Mouse (Mus musculus): ENCODE measurements around the gene P2ry12. TPM values are rescaled to one million over a fixed set of nuclear protein-coding genes. Genes with fewer than 3 reads are reported as not detected.
A peak's percentile ranks its signal among the peaks of the same experiment; 100 is the strongest.

Gene P2ry12
- polyA plus RNA-seq, 1 experiment from 2014 or later, result 1.2 TPM

GRCm38 (mm10) chr3:59248031-59248430, 14.6 kb downstream of the P2ry12 start:
- TF ChIP-seq CTCF (IDR thresholded peaks at IDR 0.05; ENCODE audit: low read depth), result no peak
- Histone ChIP-seq H3K36me3 (ENCODE audit: insufficient read depth, low read length) (no peaks in the 10 kb centered on the region), H3K9me3 (replicated peaks; ENCODE audit: low read length) (no peaks in the 10 kb centered on the region), H3K27me3 (ENCODE audit: insufficient read depth, low read length) (no peaks in the 10 kb centered on the region), H3K4me3 (replicated peaks; ENCODE audit: low read depth, low read length) (no peak overlapping the region), H3K27ac (no peak overlapping the region), H3K9ac (ENCODE audit: low read depth, low read length) (no peak overlapping the region), H3K4me1 (replicated peaks; ENCODE audit: insufficient read depth, low read length) (no peaks in the 10 kb centered on the region), H3K4me2 (ENCODE audit: low read length) (no peak overlapping the region)
- no peak for DNase-seq (ENCODE audit: low spot score)
- WGBS, result 86% methylated on average over 6 of the region's 6 CpGs
- ATAC-seq (replicated peaks; ENCODE audit: low FRiP score, low read depth), result no peak

DNA sequence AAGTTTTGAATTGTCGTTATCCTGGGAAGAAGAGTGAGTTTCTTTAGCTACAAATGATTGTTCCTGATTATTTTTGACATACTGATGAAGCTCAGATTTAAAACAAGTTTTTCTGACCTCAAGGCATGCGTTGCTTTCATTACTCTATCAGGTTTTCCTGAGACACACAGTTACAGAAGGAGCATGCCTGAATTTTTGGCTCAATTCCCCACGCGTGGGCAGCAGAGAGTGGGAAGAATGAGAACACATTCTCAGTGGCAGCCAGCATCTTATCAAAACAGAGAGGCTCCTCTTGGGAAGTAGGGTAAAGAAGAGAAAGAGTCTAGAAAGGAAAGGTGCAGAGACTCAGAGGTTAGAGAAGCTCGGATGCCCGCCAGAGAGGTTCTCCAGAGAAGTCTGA, 19.3 kb downstream of the P2ry12 start:
- no peak overlapping the region for H3K4me3 ChIP-seq (replicated peaks; ENCODE audit: low read depth, low read length)
- no peak for DNase-seq (ENCODE audit: low spot score)
- WGBS, result 51% methylated on average over 6 of the region's 6 CpGs
- no peaks in the 10 kb centered on the region for H3K27me3 ChIP-seq (ENCODE audit: insufficient read depth, low read length)
- H3K9ac ChIP-seq (ENCODE audit: low read depth, low read length), result no peak overlapping the region
- no peak for TF ChIP-seq CTCF (IDR thresholded peaks at IDR 0.05; ENCODE audit: low read depth)
- no peaks in the 10 kb centered on the region for H3K4me1 ChIP-seq (replicated peaks; ENCODE audit: insufficient read depth, low read length)
- H3K27ac ChIP-seq, result no peak overlapping the region
- ATAC-seq (replicated peaks; ENCODE audit: low FRiP score, low read depth), result no peak
- H3K4me2 ChIP-seq (ENCODE audit: low read length), result no peak overlapping the region
- H3K36me3 ChIP-seq (ENCODE audit: insufficient read depth, low read length), result no peaks in the 10 kb centered on the region
- H3K9me3 ChIP-seq (replicated peaks; ENCODE audit: low read length), result no peaks in the 10 kb centered on the region

GRCm38 (mm10) chr3:59234878-59235277, 27.8 kb downstream of the P2ry12 start:
- DNase-seq (ENCODE audit: low spot score), result no peak
- Histone ChIP-seq H3K4me3 (replicated peaks; ENCODE audit: low read depth, low read length) (no peak overlapping the region), H3K4me2 (ENCODE audit: low read length) (no peak overlapping the region), H3K36me3 (ENCODE audit: insufficient read depth, low read length) (no peaks in the 10 kb centered on the region), H3K9ac (ENCODE audit: low read depth, low read length) (no peak overlapping the region), H3K4me1 (replicated peaks; ENCODE audit: insufficient read depth, low read length) (no peaks in the 10 kb centered on the region), H3K27ac (no peak overlapping the region), H3K27me3 (ENCODE audit: insufficient read depth, low read length) (no peaks in the 10 kb centered on the region), H3K9me3 (replicated peaks; ENCODE audit: low read length) (no peaks in the 10 kb centered on the region)
- TF ChIP-seq CTCF (IDR thresholded peaks at IDR 0.05; ENCODE audit: low read depth), result no peak
- WGBS, result 75% methylated on average over 5 of the region's 5 CpGs
- ATAC-seq (replicated peaks; ENCODE audit: low FRiP score, low read depth), result no peak

DNA sequence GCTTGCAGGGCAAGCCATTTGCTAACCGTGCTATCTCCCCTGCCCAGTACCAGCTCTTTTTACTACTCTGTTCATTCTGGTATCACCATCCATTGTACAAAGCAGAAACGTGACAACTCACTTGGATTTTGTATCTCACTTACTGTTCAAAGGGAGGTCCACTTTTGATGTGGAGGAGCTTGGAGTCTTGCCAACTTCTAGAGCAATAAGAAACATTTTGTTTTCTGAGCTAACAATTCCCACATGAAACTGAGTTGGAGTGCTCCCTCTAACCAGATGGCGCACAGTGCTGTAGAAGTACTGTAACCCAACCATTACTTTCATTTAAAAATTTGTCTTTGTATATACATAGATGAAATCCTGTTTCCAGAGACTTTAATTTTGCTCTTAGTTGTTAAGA, 31.8 kb downstream of the P2ry12 start:
- Histone ChIP-seq H3K9me3 (replicated peaks; ENCODE audit: low read length) (no peaks in the 10 kb centered on the region), H3K4me2 (ENCODE audit: low read length) (no peak overlapping the region), H3K4me1 (replicated peaks; ENCODE audit: insufficient read depth, low read length) (no peaks in the 10 kb centered on the region; the same call in 1 of the 2 replicates), H3K27ac (no peak overlapping the region), H3K9ac (ENCODE audit: low read depth, low read length) (no peak overlapping the region), H3K4me3 (replicated peaks; ENCODE audit: low read depth, low read length) (no peak overlapping the region), H3K36me3 (ENCODE audit: insufficient read depth, low read length) (no peaks in the 10 kb centered on the region), H3K27me3 (ENCODE audit: insufficient read depth, low read length) (no peaks in the 10 kb centered on the region)
- ATAC-seq (replicated peaks; ENCODE audit: low FRiP score, low read depth) (no peak), DNase-seq (ENCODE audit: low spot score) (peak; percentile 16)
- TF ChIP-seq CTCF (IDR thresholded peaks at IDR 0.05; ENCODE audit: low read depth), result no peak
- WGBS, result 74% methylated on average over 3 of the region's 3 CpGs

DNA sequence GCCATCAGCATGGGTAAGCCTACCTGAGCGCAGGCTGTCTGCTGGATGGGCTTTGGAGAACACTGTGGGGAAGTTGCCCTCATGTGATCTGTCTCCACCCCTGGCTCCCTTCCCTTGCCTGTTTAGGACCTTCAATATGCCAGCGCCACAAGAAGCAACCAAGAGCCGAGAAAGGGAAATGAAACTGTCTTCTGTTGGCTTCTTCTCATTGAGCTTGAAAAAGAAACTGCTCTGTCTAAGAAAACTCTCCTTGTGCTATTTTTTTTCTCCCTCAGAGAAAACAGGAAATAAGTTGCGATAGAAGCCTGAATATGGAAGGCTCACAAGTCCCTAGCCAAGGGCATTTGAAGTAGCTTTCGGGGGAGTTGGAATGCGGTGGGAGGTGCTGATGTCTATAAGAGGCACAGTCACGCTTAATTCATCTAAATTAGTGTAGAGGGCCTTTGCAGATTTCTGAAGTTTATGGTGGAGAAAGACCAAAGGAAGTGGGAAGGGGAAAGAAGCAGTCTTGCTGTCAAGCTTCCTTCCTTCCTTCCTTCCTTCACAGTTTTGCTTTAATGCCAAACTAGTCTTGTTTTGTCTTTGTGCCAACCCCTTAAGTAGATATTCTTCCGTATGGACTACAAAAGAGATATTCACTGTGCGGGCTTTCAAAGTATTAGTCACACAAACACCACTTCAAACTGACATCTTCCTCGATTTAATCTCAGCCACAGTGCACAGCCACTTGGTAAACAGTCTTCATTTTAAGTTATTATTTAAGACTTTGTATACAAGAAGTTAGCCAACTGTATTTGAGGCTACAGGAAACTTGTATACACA, 33.7 kb downstream of the P2ry12 start:
- H3K4me1 ChIP-seq (replicated peaks; ENCODE audit: insufficient read depth, low read length), result no peaks in the 10 kb centered on the region; the same call in 1 of the 2 replicates
- no peak overlapping the region for H3K4me3 ChIP-seq (replicated peaks; ENCODE audit: low read depth, low read length)
- H3K27ac ChIP-seq, result peak overlapping the region; percentile 83
- no peaks in the 10 kb centered on the region for H3K9me3 ChIP-seq (replicated peaks; ENCODE audit: low read length)
- H3K4me2 ChIP-seq (ENCODE audit: low read length), result peak overlapping the region; percentile 27
- peak; percentile 89 for DNase-seq (ENCODE audit: low spot score)
- no peaks in the 10 kb centered on the region for H3K27me3 ChIP-seq (ENCODE audit: insufficient read depth, low read length)
- H3K9ac ChIP-seq (ENCODE audit: low read depth, low read length), result no peak overlapping the region
- 38% methylated on average over 10 of the region's 10 CpGs for WGBS
- peak; percentile 36; the same call in 1 of the 2 replicates for ATAC-seq (replicated peaks; ENCODE audit: low FRiP score, low read depth)
- no peaks in the 10 kb centered on the region for H3K36me3 ChIP-seq (ENCODE audit: insufficient read depth, low read length)
- TF ChIP-seq CTCF (IDR thresholded peaks at IDR 0.05; ENCODE audit: low read depth), result no peak

GRCm38 (mm10) chr3:59227696-59228095, 35.0 kb downstream of the P2ry12 start:
- ATAC-seq (replicated peaks; ENCODE audit: low FRiP score, low read depth) (no peak), DNase-seq (ENCODE audit: low spot score) (no peak)
- no peak overlapping the region for H3K4me2 ChIP-seq (ENCODE audit: low read length)
- H3K36me3 ChIP-seq (ENCODE audit: insufficient read depth, low read length), result no peaks in the 10 kb centered on the region
- H3K4me3 ChIP-seq (replicated peaks; ENCODE audit: low read depth, low read length), result no peak overlapping the region
- no peak overlapping the region for H3K9ac ChIP-seq (ENCODE audit: low read depth, low read length)
- H3K9me3 ChIP-seq (replicated peaks; ENCODE audit: low read length), result no peaks in the 10 kb centered on the region
- H3K27ac ChIP-seq, result no peak overlapping the region
- TF ChIP-seq CTCF (IDR thresholded peaks at IDR 0.05; ENCODE audit: low read depth), result no peak
- no peaks in the 10 kb centered on the region for H3K27me3 ChIP-seq (ENCODE audit: insufficient read depth, low read length)
- no peaks in the 10 kb centered on the region; the same call in 1 of the 2 replicates for H3K4me1 ChIP-seq (replicated peaks; ENCODE audit: insufficient read depth, low read length)
- WGBS, result 96% methylated on average over 9 of the region's 9 CpGs
